Mouse (Mus musculus) CH12.LX (cell line): ENCODE results near the gene Gba2.

Experiments
- MAFK ChIP-seq: IDR thresholded peaks from 2 replicates; pipeline ENCODE4 v1.6.1; 2011; ENCODE audit warnings: low read length, improper control_type of control experiment; ENCODE audit not compliant: insufficient replicate concordance
- MAX ChIP-seq: IDR thresholded peaks from 2 replicates; pipeline ENCODE4 v1.6.1; 2011; ENCODE audit warnings: low read length, improper control_type of control experiment

GRCm38 (mm10) chr4:43559519-43560242 is 19.0 kb downstream of the Gba2 start:
- TF ChIP-seq MAX (no peak), MAFK (no peak)
